Mouse (Mus musculus): ENCODE results near the gene Ormdl3.

Ormdl3 gene

GRCm38 (mm10) chr11:98587684-98588546, 747 bp upstream of the Ormdl3 start:
- peak; percentile 52 to 65 for DNase-seq

DNA sequence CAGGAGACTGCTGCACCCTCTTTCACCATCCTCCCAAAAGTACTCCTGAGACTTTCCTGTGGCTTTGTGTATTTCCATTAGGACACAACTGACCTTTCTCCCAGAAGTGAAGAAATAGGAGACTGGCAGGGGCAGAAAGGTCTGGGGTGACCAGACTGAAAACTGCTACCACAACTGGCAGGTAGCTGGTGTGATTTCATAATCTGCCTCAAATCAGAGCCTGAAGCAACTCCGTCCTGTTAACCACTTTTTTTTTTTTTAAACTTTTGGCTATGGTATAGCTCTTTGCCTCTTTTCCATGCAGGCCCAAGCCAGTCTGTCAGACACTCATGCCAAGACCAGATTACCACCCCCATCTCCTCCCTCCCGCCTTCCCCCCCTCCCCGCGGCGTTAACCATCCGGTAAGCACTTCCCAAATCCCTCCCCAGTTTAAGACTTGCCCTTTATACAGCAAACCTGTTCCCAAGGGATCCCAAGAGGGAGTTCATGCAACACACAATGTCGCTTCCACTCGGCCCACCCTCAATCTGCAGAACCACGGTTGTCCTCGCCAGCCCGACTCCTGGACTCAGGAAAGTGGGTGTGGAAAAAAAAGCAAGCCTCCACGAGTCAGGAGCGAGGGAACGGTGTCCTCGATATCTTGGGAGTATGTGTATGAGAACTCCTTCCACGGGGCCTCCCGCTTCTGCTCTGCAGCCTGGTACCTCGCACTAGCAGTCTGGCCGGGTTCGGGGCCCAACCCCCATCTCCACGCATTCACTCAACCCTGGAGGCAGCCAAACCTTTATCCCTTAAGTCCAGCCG, 879 bp downstream of the Ormdl3 start:
- peak in 1 of 2 experiments; percentile 57 for DNase-seq

DNA sequence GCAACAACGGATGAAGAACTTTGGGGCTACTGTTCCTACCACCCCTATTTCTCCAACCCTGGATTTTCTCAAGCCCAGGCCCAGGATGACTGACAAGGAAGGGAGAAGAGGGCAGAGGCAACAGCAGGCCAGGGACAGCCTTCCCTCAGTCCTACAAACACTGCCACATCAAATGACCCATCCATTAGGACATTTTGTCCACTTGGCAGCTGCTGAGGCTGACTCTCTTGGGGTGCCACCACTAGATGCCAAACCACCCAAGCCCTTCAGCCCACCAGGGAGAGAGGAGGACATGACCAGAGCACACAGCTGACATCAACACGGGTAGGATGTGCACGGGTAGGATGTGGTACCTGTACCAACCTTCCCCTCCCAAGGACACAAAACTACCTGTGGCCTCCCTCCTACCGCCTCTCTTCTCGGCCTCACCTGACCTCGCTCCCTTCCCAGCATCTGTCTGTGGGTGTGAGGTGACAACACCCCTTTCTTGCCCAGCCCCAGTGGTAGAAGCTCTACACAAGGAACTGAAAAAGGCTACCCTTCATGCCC, 2.5 kb downstream of the Ormdl3 start:
- no peak for DNase-seq

DNA sequence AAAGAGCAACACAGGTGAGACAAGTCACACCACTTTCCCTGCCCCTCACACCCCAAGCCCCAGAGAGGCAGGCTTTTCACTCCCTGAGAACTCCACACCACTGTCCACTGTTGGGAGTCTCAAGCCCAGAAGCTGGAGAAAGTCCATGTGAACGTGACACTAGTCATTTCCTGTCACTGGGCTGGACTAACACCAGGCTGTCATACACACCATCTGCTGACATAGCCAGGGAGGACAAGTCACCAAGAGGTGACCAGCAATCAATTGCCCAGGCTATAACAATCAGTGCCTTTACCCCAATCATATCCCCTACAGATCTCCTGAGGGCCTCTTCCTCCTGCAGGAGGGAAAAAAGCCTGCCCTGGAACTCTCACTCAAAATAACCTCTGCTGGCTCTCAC, 3.0 kb downstream of the Ormdl3 start:
- DNase-seq, result no peak

- no peak for DNase-seq
These were observed 3.6 kb downstream of the Ormdl3 start for GRCm38 (mm10) chr11:98583571-98583970.

GRCm38 (mm10) chr11:98583265-98583552, 4.0 kb downstream of the Ormdl3 start:
- DNase-seq, result no peak

GRCm38 (mm10) chr11:98582551-98583264, 4.5 kb downstream of the Ormdl3 start:
- DNase-seq, result no peak

- DNase-seq, result no peak
These were observed 5.2 kb downstream of the Ormdl3 start for GRCm38 (mm10) chr11:98582030-98582388.

- no peak for DNase-seq
These were observed 5.7 kb downstream of the Ormdl3 start for GRCm38 (mm10) chr11:98581286-98582029.

GRCm38 (mm10) chr11:98580301-98581121, 6.7 kb downstream of the Ormdl3 start:
- DNase-seq, result no peak

DNA sequence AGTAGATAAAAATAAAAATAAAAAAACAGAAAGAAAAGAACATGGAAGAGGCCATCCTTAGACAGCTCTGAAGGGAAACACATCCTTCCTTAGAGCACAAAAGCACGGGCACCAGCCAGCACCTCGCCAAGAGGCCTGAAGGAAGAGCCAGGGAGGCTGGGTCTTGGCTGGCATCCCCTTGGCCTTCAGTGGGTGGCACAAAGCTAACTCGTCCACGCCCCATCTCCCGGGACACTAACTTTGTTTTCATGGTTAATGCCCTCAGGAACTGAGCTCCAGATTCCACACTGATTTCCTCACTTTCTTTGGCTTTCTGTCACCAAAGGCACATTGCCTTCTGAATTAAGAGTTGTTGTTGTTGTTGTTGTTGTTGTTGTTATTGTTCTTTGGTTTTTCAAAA, 9.4 kb downstream of the Ormdl3 start:
- DNase-seq, result no peak

- no peak for DNase-seq
These were observed 17.7 kb downstream of the Ormdl3 start for GRCm38 (mm10) chr11:98569461-98569860.

DNA sequence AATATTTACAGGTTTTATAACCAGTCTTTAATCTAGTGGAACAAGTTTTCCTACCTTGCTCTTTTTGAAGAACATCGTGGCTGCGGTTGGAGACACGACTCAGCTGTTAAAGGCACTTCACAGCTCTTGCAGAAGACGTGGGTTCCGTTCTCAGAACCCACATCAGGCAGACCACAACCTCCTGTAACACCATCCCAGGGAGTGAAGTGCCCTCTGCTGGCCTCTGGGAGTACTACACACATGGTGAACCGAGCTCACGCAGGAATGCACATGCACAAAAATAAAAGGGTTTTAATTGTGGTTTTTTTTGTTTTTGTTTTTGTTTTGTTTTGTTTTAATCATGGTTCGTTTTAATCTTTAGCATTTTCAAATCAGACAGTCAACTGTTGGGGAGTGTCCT, 18.8 kb downstream of the Ormdl3 start:
- DNase-seq, result no peak

- DNase-seq, result no peak
These were observed 23.2 kb downstream of the Ormdl3 start for GRCm38 (mm10) chr11:98563921-98564414.

GRCm38 (mm10) chr11:98563025-98563424, 24.1 kb downstream of the Ormdl3 start:
- DNase-seq, result no peak

GRCm38 (mm10) chr11:98560942-98561341, 26.2 kb downstream of the Ormdl3 start:
- DNase-seq, result no peak

DNA sequence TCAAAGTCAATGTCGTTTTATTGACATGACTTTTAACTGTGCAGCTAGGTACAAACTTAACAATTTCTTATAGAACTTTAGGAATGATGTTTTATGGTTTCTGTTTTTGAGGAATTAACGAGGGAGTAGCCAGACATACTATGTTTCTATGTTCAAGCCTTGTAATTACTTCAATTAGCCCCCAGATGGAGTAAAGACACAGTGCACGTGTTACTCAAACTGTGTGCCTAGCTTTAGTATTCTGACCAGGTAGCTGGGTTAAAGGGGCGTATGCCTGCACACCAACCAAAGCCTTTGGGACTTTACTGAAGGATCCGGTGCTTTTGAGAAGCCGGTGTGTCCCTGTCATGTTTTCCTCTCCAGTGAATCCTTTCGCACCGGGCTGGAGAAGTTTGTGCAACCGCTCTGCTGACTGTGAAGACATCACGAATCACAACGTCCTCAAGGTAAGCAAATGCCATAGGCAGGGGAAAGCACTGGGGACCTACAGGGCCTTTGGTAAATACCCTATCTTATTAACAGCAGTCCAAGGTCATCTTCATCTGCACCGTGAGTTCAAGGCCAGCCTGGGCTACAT, 32.0 kb downstream of the Ormdl3 start:
- DNase-seq, result no peak

DNA sequence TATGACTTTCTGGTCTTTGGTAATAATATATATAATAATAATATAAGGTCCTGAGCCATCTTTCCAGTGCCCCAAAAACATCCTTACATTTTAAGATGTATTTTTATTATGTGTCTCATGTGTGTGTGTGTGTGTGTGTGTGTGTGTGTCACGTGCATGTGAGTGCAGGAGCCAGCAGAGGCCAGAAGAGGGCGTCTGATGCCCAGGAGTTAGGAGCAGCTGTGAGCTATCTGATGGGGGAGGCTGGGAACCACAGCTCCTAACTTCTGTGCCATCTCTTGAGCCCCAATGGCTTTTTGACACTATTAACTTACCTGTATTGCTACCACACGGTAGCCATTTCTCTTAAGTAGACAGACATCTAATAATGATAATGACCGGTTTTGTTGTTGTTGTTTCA, 33.2 kb downstream of the Ormdl3 start:
- no peak for DNase-seq

GRCm38 (mm10) chr11:98550975-98551828, 36.0 kb downstream of the Ormdl3 start, which contains the start of gene Zpbp2:
TSS of gene Zpbp2 (plus strand) at chr11:98551097.
- peak; percentile 96 to 97 for DNase-seq
